Mouse (Mus musculus) midbrain, embryonic 11.5 days (tissue): ENCODE measurements at regions not wholly inside any gene's neighbourhood (a gene's known extent, or its start where the extent isn't known, plus 50 kb on each side); places are given as distances from the start of the nearest gene placed in this dataset.

Source experiments
- ATAC-seq: fragments of 200-750 bp; cut with Nextera tagmentation; 2 replicates; pipeline ENCODE4 v1.8.0; 2017; ENCODE audit warnings: moderate TSS enrichment, moderate library complexity; ENCODE audit not compliant: low FRiP score
- DNase-seq: peaks from one replicate; pipeline ENCODE4 v3.0.0; 2015; ENCODE audit warnings: low spot score; ENCODE audit errors: missing footprints
- H3K27ac ChIP-seq: fragments of 300-500 bp; sonication (generic); 2 replicates; pipeline ENCODE4 v1.5.1; 2014; ENCODE audit warnings: low read depth, low read length
- H3K27me3 ChIP-seq: fragments of 300-500 bp; sonication (generic); 2 replicates; pipeline ENCODE4 v1.6.1; 2014; ENCODE audit warnings: mild to moderate bottlenecking, low read length, moderate library complexity, mixed read lengths; ENCODE audit not compliant: control insufficient read depth, insufficient read depth
- H3K36me3 ChIP-seq: fragments of 300-500 bp; sonication (generic); 2 replicates; pipeline ENCODE4 v1.6.1; 2014; ENCODE audit warnings: mild to moderate bottlenecking, low read length, moderate library complexity, mixed read lengths; ENCODE audit not compliant: control insufficient read depth, insufficient read depth
- H3K4me1 ChIP-seq: fragments of 300-500 bp; sonication (generic); 2 replicates; pipeline ENCODE4 v1.6.1; 2014; ENCODE audit warnings: low read length; ENCODE audit not compliant: control insufficient read depth, insufficient read depth
- H3K4me2 ChIP-seq: fragments of 300-500 bp; sonication (generic); 2 replicates; pipeline ENCODE4 v1.6.1; 2014; ENCODE audit warnings: mild to moderate bottlenecking, moderate library complexity
- H3K4me3 ChIP-seq: fragments of 300-500 bp; sonication (generic); 2 replicates; pipeline ENCODE4 v1.5.1; 2014; ENCODE audit warnings: low read depth, low read length
- H3K9ac ChIP-seq: fragments of 300-500 bp; sonication (generic); 2 replicates; pipeline ENCODE4 v1.6.1; 2014; ENCODE audit warnings: low read length
- H3K9me3 ChIP-seq: fragments of 300-500 bp; sonication (generic); 2 replicates; pipeline ENCODE4 v1.6.1; 2016; ENCODE audit warnings: low read length; ENCODE audit not compliant: control insufficient read depth
- WGBS: fragments of 180-500 bp; shearing (Covaris S2); extraction: QIAGEN DNeasy Blood & Tissue Kit; methylation state at CpG from one replicate; pipeline ENCODE4 v1.1.7; 2014; 5-methylcytosine and 5-hydroxymethylcytosine counted together

- DNase-seq (no peak), ATAC-seq (no peak)
- Histone ChIP-seq H3K9ac (no peak overlapping the region), H3K27me3 (no peaks in the 10 kb centered on the region), H3K4me3 (no peak overlapping the region), H3K9me3 (no peaks in the 10 kb centered on the region), H3K27ac (no peak overlapping the region), H3K4me1 (no peaks in the 10 kb centered on the region), H3K36me3 (no peaks in the 10 kb centered on the region), H3K4me2 (no peak overlapping the region)
- WGBS: 91% methylated on average over 3 of the region's 3 CpGs
Observed at GRCm38 (mm10) chr2:161362325-161362724, 253.4 kb upstream of the Chd6 start.

GRCm38 (mm10) chr2:161349110-161349509, 240.2 kb upstream of the Chd6 start:
- H3K4me1 ChIP-seq: peaks cover 3% of the 10 kb centered on the region; the same call in 1 of the 2 replicates
- H3K4me2 ChIP-seq: no peak overlapping the region
- DNase-seq (peak; percentile 89), ATAC-seq (peak; percentile 81)
- no peaks in the 10 kb centered on the region for H3K9me3 ChIP-seq
- no peaks in the 10 kb centered on the region for H3K36me3 ChIP-seq
- 13% methylated on average over 4 of the region's 4 CpGs for WGBS
- H3K9ac ChIP-seq: no peak overlapping the region
- H3K27me3 ChIP-seq: no peaks in the 10 kb centered on the region
- no peak overlapping the region for H3K27ac ChIP-seq
- H3K4me3 ChIP-seq: no peak overlapping the region

DNA sequence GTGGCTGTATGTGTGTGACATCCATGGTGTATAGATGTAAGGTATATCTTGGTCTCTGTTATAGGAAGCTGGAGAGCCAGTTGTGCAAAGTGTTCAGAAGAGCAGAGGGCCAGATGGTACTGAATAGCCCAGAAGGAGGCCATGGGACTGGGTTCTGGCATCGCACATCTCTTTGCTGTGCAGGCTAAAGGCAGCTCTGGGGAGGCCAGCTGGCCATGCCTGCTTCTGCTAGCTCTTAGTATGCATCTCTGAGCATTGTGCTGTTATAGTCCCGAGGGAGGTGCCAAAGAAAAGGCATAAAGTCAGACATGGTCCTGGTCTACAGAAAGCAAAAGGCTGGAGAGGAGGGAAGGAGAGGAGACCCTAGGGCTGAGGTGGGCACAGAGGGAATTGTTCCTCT, 235.1 kb upstream of the Chd6 start:
- no peaks in the 10 kb centered on the region for H3K9me3 ChIP-seq
- H3K4me2 ChIP-seq: no peak overlapping the region
- no peak overlapping the region for H3K9ac ChIP-seq
- WGBS: 84% methylated on average over 2 of the region's 2 CpGs
- H3K4me1 ChIP-seq: peaks cover 30% of the 10 kb centered on the region
- no peak for DNase-seq
- H3K4me3 ChIP-seq: no peak overlapping the region
- no peak for ATAC-seq
- peaks cover 3% of the 10 kb centered on the region; the same call in 1 of the 2 replicates for H3K27me3 ChIP-seq
- H3K36me3 ChIP-seq: no peaks in the 10 kb centered on the region
- no peak overlapping the region for H3K27ac ChIP-seq

- no peak overlapping the region for H3K4me2 ChIP-seq
- no peaks in the 10 kb centered on the region for H3K9me3 ChIP-seq
- peaks cover 32% of the 10 kb centered on the region for H3K4me1 ChIP-seq
- H3K27ac ChIP-seq: no peak overlapping the region
- H3K27me3 ChIP-seq: peaks cover 3% of the 10 kb centered on the region; the same call in 1 of the 2 replicates
- H3K4me3 ChIP-seq: no peak overlapping the region
- no peak for DNase-seq
- 88% methylated on average over 2 of the region's 2 CpGs for WGBS
- no peak overlapping the region for H3K9ac ChIP-seq
- H3K36me3 ChIP-seq: no peaks in the 10 kb centered on the region
- ATAC-seq: no peak
Observed at GRCm38 (mm10) chr2:161342648-161343047, 233.8 kb upstream of the Chd6 start.

- peak; percentile 83 for ATAC-seq
- under 1% methylated on average over 11 of the region's 11 CpGs for WGBS
- no peak overlapping the region for H3K4me3 ChIP-seq
- H3K9me3 ChIP-seq: no peaks in the 10 kb centered on the region
- H3K4me1 ChIP-seq: peaks cover 32% of the 10 kb centered on the region
- H3K4me2 ChIP-seq: peak overlapping the region; percentile 35
- no peaks in the 10 kb centered on the region for H3K36me3 ChIP-seq
- peak overlapping the region; percentile 16; the same call in 1 of the 2 replicates for H3K27ac ChIP-seq
- 0 out of 2 replicates have a peak overlapping the region, but pooled peaks have one; percentile 9 for H3K9ac ChIP-seq
- peaks cover 3% of the 10 kb centered on the region; the same call in 1 of the 2 replicates for H3K27me3 ChIP-seq
- peak; percentile 95 for DNase-seq
Observed at GRCm38 (mm10) chr2:161341368-161341891, 232.6 kb upstream of the Chd6 start.

GRCm38 (mm10) chr2:161340291-161340690, 231.4 kb upstream of the Chd6 start:
- peaks cover 32% of the 10 kb centered on the region for H3K4me1 ChIP-seq
- no peak for DNase-seq
- H3K27ac ChIP-seq: no peak overlapping the region

GRCm38 (mm10) chr2:161339327-161340001, 230.6 kb upstream of the Chd6 start:
- Histone ChIP-seq H3K4me3 (no peak overlapping the region), H3K36me3 (no peaks in the 10 kb centered on the region), H3K27ac (peak overlapping the region; percentile 57), H3K9ac (0 out of 2 replicates have a peak overlapping the region, but pooled peaks have one; percentile 3), H3K4me2 (peak overlapping the region; percentile 23; the same call in 1 of the 2 replicates), H3K4me1 (peaks cover 32% of the 10 kb centered on the region), H3K9me3 (no peaks in the 10 kb centered on the region), H3K27me3 (peaks cover 3% of the 10 kb centered on the region; the same call in 1 of the 2 replicates)
- WGBS: 2% methylated on average over 14 of the region's 14 CpGs
- DNase-seq (peak; percentile 96), ATAC-seq (peak; percentile 73)

More at GRCm38 (mm10) chr2:161340291-161340690, 231.4 kb upstream of the Chd6 start:
- Histone ChIP-seq H3K27me3 (peaks cover 3% of the 10 kb centered on the region; the same call in 1 of the 2 replicates), H3K4me2 (no peak overlapping the region), H3K36me3 (no peaks in the 10 kb centered on the region), H3K9ac (no peak overlapping the region), H3K9me3 (no peaks in the 10 kb centered on the region), H3K4me3 (no peak overlapping the region)
- no peak for ATAC-seq
- 62% methylated on average over 9 of the region's 9 CpGs for WGBS

GRCm38 (mm10) chr2:161338953-161339326, 230.1 kb upstream of the Chd6 start:
- ATAC-seq: peak; percentile 40
- peaks cover 32% of the 10 kb centered on the region for H3K4me1 ChIP-seq
- H3K4me3 ChIP-seq: no peak overlapping the region
- peak overlapping the region; percentile 57 for H3K27ac ChIP-seq
- H3K36me3 ChIP-seq: no peaks in the 10 kb centered on the region
- H3K4me2 ChIP-seq: peak overlapping the region; percentile 23; the same call in 1 of the 2 replicates
- 3% methylated on average over 3 of the region's 3 CpGs for WGBS
- H3K9ac ChIP-seq: 0 out of 2 replicates have a peak overlapping the region, but pooled peaks have one; percentile 3
- H3K9me3 ChIP-seq: no peaks in the 10 kb centered on the region
- peaks cover 3% of the 10 kb centered on the region; the same call in 1 of the 2 replicates for H3K27me3 ChIP-seq
- DNase-seq: no peak

DNA sequence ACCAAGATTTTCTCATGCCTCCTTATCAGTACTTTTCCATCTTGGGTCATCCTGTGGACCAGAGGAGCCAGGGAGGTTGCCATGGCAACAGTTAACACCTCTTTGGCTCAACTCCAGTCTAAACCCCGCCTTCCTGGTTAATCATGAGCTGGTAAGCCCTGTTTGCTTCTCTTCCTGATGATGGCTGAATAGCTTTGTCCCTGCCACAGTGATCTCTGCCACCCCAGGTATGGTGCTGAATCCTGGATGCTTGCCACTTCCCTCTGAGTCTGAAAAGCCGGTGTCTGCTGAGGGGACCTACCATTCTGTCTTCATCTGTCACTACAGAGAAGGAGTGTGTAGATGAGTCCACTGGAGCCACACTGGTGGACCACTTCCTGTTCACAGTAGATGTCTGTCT, 223.8 kb upstream of the Chd6 start:
- Histone ChIP-seq H3K9ac (no peak overlapping the region), H3K4me3 (no peak overlapping the region), H3K36me3 (no peaks in the 10 kb centered on the region), H3K4me2 (no peak overlapping the region), H3K4me1 (peaks cover 3% of the 10 kb centered on the region; the same call in 1 of the 2 replicates), H3K27ac (no peak overlapping the region), H3K9me3 (no peaks in the 10 kb centered on the region), H3K27me3 (no peaks in the 10 kb centered on the region; the same call in 1 of the 2 replicates)
- WGBS: 56% methylated on average over 2 of the region's 2 CpGs
- DNase-seq (peak; percentile 87), ATAC-seq (peak; percentile 55; the same call in 1 of the 2 replicates)
